Mouse (Mus musculus): ENCODE measurements around the gene Gm49510.

Gm49510 gene

DNA sequence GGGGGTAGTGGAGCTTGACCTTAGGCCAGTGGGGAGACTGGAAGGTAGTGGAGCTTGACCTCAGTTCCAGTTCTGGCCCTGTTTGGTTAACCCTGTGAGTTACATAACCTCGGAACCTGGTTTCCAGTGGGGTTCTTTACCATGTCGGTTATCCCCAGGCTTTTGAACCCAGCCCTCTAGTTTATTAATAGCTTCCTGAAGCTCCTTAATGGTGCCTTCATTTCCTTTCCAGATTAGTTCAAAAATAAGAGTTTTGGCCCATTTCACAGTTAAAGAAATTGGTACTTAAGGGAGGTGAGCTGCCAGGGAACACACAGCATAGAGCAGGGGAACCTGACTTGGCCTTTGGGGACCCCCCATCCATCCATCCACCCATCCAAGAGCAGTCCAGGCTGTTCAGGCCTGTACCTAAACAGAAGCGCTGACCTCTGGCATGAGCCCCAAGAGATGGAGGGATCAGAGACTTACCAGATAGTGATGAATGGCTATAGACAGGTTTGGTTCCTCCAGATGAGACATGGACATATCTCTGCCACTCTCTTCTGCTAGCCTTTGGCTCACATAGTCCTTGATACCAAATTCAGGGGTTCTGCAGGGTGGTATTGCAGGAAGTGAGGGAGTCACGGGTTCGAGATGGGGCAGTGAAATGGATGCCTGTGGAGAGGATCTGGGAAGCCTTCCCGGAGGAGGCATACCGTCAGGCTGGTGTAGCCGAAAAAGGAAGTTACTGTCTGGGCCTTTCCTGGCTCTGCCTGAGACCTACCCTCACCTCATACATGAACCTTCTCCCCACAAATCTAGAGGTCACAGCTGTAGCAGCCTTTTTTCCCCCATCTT is 15.6 kb downstream of the Gm49510 start:
- DNase-seq (ENCODE audit: low read depth, low spot score) = no peak

GRCm38 (mm10) chr15:78915660-78916017 is 16.2 kb downstream of the Gm49510 start:
- DNase-seq (ENCODE audit: low read depth, low spot score) = peak; percentile 91

GRCm38 (mm10) chr15:78916052-78916826 is 16.8 kb downstream of the Gm49510 start:
- no peak for DNase-seq (ENCODE audit: low read depth, low spot score)

- DNase-seq (ENCODE audit: low read depth, low spot score) = no peak
Observed at GRCm38 (mm10) chr15:78918126-78918525, 18.7 kb downstream of the Gm49510 start.

- no peak for DNase-seq (ENCODE audit: low read depth, low spot score)
Observed at GRCm38 (mm10) chr15:78919914-78920313, 20.4 kb downstream of the Gm49510 start.

- no peak for DNase-seq (ENCODE audit: low read depth, low spot score)
Observed at GRCm38 (mm10) chr15:78922700-78923099, 23.2 kb downstream of the Gm49510 start.

DNA sequence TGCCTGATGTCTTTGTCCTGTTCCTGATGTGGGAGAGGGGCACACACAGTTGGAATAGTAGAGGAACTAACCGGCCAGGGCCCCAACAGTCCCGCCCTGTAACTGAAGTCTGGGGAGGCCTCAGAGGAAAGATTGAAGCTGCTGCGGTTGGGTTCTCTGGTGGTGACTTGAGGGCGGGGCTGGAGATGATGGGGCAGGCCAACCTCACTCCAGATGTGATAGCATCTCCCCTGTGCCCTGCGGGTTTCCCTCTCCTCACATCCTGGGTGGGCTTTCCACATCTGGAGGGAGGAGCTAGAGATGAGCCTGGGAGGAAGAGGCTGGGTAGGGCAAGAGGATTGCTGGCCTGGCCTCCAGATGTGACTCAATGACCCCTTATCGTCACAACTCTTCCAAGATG is 24.1 kb downstream of the Gm49510 start:
- no peak for DNase-seq (ENCODE audit: low read depth, low spot score)

DNA sequence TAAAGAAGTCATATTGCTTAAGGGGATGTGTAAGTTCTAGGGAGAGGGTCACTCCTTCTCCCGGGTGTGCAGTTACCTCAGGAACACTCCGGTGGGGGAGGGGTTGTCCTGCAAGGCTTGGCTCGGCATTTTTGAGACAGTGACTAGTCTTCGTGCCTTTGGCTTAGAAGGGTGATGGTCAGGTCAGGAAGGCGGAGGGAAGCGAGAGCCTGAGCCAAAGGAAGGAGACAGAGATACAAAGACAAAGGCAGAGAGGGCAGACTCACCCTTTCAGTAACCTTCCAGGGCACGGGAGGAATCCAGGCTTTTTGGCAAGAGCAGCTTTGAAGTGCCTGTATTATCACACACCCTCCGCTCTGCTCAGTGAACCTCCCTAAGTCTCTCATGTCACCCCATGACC is 25.7 kb downstream of the Gm49510 start:
- no peak for DNase-seq (ENCODE audit: low read depth, low spot score)

DNA sequence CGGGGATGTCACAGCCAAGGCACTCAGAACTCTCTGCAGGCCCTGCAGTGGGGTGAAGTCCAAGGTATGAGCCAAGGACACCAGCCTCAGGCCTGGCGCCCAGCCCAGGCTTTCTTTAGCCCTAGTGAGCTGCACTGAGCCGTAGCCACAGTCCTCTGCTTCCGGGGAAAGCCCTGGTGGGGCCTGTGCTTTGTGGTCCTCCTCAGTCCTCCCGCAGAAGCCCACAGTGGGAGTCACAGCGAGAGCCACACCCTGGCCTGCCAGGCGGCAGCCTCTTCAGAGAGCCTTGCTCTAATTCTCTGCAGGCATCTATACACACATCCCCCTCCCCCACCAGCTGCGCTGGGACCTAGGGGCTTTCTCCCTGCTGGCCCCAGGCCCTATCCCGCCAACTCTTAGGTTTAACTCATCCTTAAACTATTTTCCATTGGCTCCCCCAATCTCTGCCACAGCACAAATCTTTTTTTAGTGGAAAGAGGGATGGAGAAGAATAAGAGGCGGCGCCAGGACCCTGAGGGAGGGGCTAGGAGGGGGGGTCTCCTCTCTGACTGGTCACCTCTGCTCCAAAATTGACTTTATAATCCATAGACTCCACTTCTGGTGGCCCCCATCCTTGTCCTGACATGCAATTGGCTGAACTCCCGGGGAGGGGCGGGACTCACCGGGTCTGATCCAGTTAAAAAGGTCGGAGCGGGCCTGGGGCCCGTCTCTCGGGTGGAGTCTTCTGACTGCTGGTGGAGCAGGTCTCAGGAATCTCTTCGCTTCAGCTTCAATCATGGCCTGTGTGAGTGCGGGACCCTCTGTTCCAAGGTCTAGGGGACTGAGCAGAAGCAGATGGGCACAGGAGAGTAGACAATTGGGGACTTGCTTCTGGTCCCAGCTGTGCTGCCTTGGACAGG is 26.8 kb downstream of the Gm49510 start, which contains the start of gene Lgals1:
Lgals1 (plus strand) TSS at position 705 of the 899 bp plus-strand sequence.
- DNase-seq (ENCODE audit: low read depth, low spot score) = peak; percentile 90

- no peak for DNase-seq (ENCODE audit: low read depth, low spot score)
Observed at GRCm38 (mm10) chr15:78927021-78927787, 27.7 kb downstream of the Gm49510 start.

- peak; percentile 87 for DNase-seq (ENCODE audit: low read depth, low spot score)
Observed at GRCm38 (mm10) chr15:78927788-78928457, 28.5 kb downstream of the Gm49510 start.

- no peak for DNase-seq (ENCODE audit: low read depth, low spot score)
Observed at GRCm38 (mm10) chr15:78928539-78928938, 29.1 kb downstream of the Gm49510 start.

- no peak for DNase-seq (ENCODE audit: low read depth, low spot score)
Observed at GRCm38 (mm10) chr15:78930192-78930706, 30.8 kb downstream of the Gm49510 start.

DNA sequence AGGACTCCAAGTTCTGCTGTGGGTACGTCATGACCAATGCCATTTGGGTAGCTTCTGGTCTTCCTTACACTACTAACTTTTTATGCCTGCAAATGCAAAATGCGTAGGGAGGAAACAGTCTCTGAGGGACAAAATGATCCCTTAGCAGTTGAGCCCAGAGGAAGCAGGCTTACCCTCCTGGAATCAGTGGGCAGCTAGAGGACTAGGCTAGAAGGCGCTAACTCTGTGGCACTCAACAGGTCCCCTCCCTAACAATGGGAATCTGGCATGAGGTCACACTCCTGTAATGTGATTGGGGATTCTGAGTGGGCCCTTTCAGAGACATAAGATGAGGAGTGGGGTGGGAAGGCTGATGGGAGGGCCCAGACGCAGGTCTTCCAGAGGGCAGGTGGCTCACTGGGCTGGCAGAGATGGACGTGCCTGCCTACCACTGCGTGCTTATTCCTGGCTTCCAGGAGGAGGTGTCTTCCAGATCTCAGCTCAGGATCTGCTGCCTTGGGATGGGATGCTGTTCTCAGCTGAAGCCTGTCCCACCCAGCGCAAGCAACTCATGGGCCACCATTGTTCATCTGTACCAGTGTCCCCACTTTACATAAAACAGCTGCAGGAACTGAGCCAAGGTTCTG is 31.4 kb downstream of the Gm49510 start:
- no peak for DNase-seq (ENCODE audit: low read depth, low spot score)

DNA sequence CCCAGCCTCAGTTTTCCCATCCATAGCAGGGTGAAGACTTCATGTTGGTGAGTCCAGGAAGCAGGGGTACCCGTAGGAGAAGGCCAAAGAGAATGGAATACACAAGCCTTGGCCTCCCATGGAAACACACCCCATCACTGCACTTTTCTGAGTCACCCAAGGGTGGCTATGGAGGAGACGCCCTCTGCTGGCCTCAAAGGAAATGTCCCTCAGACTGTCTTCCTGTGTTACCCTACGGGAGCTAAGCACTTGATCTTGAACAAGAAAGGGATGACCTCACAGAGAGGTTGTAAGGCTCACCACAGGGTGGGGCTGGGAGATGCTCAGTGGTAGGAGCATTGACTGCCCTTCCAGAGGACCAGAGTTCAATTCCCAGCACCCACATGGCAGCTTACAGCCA is 32.1 kb downstream of the Gm49510 start:
- peak; percentile 88 for DNase-seq (ENCODE audit: low read depth, low spot score)

- peak; percentile 95 for DNase-seq (ENCODE audit: low read depth, low spot score)
Observed at GRCm38 (mm10) chr15:78934784-78935320, 35.4 kb downstream of the Gm49510 start, which contains the start of gene Nol12. TSS of gene Nol12 (plus strand) at chr15:78934933.

GRCm38 (mm10) chr15:78936403-78936802 is 36.9 kb downstream of the Gm49510 start:
- DNase-seq (ENCODE audit: low read depth, low spot score) = no peak

GRCm38 (mm10) chr15:78937311-78937710 is 37.8 kb downstream of the Gm49510 start:
- DNase-seq (ENCODE audit: low read depth, low spot score) = peak; percentile 46

- no peak for DNase-seq (ENCODE audit: low read depth, low spot score)
Observed at GRCm38 (mm10) chr15:78937963-78938362, 38.5 kb downstream of the Gm49510 start.

Data from ZHBTc4 (cell line).